Mouse (Mus musculus): Measurements from ENCODE around the gene Hs1bp3.

DNA sequence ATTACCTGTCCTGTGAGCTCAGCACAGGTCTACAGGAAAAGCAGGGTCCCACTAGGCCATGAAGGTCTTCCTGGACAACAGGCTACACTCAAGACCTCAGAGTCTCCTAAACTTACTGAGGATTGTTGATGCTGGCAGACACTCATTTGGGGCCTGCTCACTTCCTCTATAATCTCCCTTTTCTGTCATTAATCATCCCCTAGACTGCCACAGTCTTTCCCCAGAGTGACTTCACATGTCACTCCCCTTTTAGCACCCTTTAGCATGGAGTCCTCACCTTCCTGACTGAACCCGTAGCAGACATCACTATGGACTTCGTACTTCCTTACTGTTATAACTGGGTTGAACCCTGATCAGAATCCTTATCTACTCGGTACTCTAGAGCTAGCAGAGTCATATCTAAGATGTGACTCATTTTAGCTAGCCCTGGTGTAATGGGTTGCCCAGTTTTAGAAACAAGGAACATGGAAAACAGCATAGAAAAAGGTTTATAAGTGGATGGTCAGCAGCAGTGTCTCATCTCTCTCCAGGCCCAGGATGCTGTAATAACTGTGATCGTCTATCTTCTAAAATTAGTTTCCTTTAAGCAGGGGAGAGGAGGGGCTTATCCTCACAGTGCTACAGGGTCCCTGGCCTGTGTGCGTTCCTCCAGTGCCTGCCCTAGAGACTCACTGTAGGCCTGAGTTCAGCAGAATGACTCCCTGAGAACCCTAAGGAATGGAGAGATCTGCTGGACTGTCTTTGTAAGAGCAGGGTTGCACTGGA is 58.7 kb downstream of the Hs1bp3 start:
- no peak for TF ChIP-seq POLR2A (IDR thresholded peaks at IDR 0.05; ENCODE audit: borderline replicate concordance, control insufficient read depth, low read depth, low read length)
- no peak for TF ChIP-seq CTCF (IDR thresholded peaks at IDR 0.05; ENCODE audit: control insufficient read depth, insufficient read depth, low read length)
